Mouse (Mus musculus): ENCODE measurements around the gene Vpreb1. TPM values are rescaled to one million over a fixed set of nuclear protein-coding genes. Genes with fewer than 3 reads are reported as not detected.

Vpreb1 gene
- polyA plus RNA-seq, 1 experiment from 2014 or later: 13.6 TPM

- Histone ChIP-seq H3K27ac (ENCODE audit: low read depth) (no peak overlapping the region), H3K4me3 (ENCODE audit: low read depth, low read length) (no peak overlapping the region), H3K36me3 (replicated peaks; ENCODE audit: insufficient read depth, low read length) (peaks cover 94% of the 10 kb centered on the region), H3K9me3 (ENCODE audit: low read length) (no peaks in the 10 kb centered on the region), H3K4me1 (ENCODE audit: insufficient read depth) (no peaks in the 10 kb centered on the region), H3K4me2 (ENCODE audit: low read depth, low read length) (no peak overlapping the region), H3K9ac (replicated peaks) (no peak overlapping the region), H3K27me3 (ENCODE audit: insufficient read depth, low read length) (no peaks in the 10 kb centered on the region)
- ATAC-seq (0 out of 2 replicates have a peak, but pooled peaks have one; percentile 40), DNase-seq (no peak)
- no peak for TF ChIP-seq CTCF (IDR thresholded peaks at IDR 0.05; ENCODE audit: low read depth)
- TF ChIP-seq EP300 (IDR thresholded peaks at IDR 0.05; ENCODE audit: low read depth): no peak
- WGBS (ENCODE audit: insufficient replicate concordance): 90% methylated on average over 1 of the region's 1 CpGs
These were observed 17.7 kb upstream of the Vpreb1 start for GRCm38 (mm10) chr16:16888341-16888740.

- WGBS (ENCODE audit: insufficient replicate concordance): 79% methylated on average over 5 of the region's 5 CpGs
- Histone ChIP-seq H3K4me1 (ENCODE audit: insufficient read depth) (no peaks in the 10 kb centered on the region), H3K27me3 (ENCODE audit: insufficient read depth, low read length) (no peaks in the 10 kb centered on the region), H3K9ac (replicated peaks) (no peak overlapping the region), H3K27ac (ENCODE audit: low read depth) (no peak overlapping the region), H3K9me3 (ENCODE audit: low read length) (no peaks in the 10 kb centered on the region), H3K4me3 (ENCODE audit: low read depth, low read length) (no peak overlapping the region), H3K4me2 (ENCODE audit: low read depth, low read length) (no peak overlapping the region), H3K36me3 (replicated peaks; ENCODE audit: insufficient read depth, low read length) (peaks cover 70% of the 10 kb centered on the region)
- no peak for ATAC-seq
- DNase-seq: no peak
- no peak for TF ChIP-seq CTCF (IDR thresholded peaks at IDR 0.05; ENCODE audit: low read depth)
- no peak for TF ChIP-seq EP300 (IDR thresholded peaks at IDR 0.05; ENCODE audit: low read depth)
These were observed 8.4 kb upstream of the Vpreb1 start for GRCm38 (mm10) chr16:16879025-16879424.

GRCm38 (mm10) chr16:16870241-16870616 lies 414 bp downstream of the Vpreb1 start:
- 31% methylated on average over 7 of the region's 7 CpGs for WGBS (ENCODE audit: insufficient replicate concordance)
- ATAC-seq: no peak

DNA sequence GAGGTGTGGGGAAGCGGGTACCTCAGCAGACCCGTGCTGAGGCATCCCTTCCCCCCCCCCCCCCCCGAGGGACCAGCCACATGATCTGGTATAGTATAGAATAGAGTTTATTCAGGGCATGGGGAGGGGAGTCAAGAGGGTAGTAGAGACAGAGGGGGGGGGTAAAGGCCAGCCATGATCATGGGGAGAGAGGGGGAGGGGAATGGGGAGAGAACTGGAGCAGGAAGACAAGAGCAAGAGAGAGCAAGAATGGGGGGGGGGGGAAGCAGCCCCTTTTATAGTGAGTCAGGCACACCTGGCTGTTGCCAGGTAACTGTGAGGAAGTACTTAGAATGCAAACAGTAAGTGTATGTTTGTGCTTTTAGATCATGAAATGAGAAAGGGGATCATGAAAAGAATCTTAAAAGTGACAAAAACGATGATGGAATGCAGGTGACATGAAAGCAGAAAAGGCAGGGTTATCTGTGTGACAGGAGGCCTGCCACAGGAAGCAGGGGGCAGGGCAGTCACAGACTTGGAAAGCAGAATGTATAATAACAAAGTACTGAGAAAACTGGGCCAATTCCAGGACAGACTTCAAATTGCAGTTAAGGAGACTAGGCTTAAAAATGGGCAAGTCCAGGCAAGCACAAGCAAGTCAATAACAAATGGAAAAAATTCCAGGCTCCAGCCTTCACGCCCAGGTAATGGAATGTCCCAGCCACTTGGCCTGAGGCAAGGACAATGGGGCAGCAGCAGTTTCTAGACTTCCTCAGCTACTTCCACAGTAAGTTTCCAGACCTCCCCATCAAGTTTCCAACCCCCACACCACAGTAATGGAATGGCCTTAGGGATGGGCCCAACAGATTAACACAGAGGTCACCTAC lies 4.7 kb downstream of the Vpreb1 start:
- Histone ChIP-seq H3K4me1 (ENCODE audit: insufficient read depth) (peaks cover 14% of the 10 kb centered on the region; the same call in 1 of the 2 replicates), H3K4me3 (ENCODE audit: low read depth, low read length) (no peak overlapping the region), H3K27me3 (ENCODE audit: insufficient read depth, low read length) (no peaks in the 10 kb centered on the region), H3K9ac (replicated peaks) (no peak overlapping the region), H3K4me2 (ENCODE audit: low read depth, low read length) (no peak overlapping the region), H3K9me3 (ENCODE audit: low read length) (no peaks in the 10 kb centered on the region), H3K36me3 (replicated peaks; ENCODE audit: insufficient read depth, low read length) (no peaks in the 10 kb centered on the region), H3K27ac (ENCODE audit: low read depth) (peak overlapping the region; percentile 55; the same call in 1 of the 2 replicates)
- no peak for TF ChIP-seq CTCF (IDR thresholded peaks at IDR 0.05; ENCODE audit: low read depth)
- TF ChIP-seq EP300 (IDR thresholded peaks at IDR 0.05; ENCODE audit: low read depth): no peak
- no peak for ATAC-seq
- WGBS (ENCODE audit: insufficient replicate concordance): 38% methylated on average over 4 of the region's 5 CpGs
- DNase-seq: no peak

More at GRCm38 (mm10) chr16:16870241-16870616, 414 bp downstream of the Vpreb1 start:
- no peak for TF ChIP-seq EP300 (IDR thresholded peaks at IDR 0.05; ENCODE audit: low read depth)
- no peaks in the 10 kb centered on the region for H3K9me3 ChIP-seq (ENCODE audit: low read length)
- no peak for DNase-seq
- H3K4me1 ChIP-seq (ENCODE audit: insufficient read depth): peaks cover 17% of the 10 kb centered on the region
- H3K27me3 ChIP-seq (ENCODE audit: insufficient read depth, low read length): no peaks in the 10 kb centered on the region
- peak overlapping the region; percentile 95; the same call in 1 of the 2 replicates for H3K9ac ChIP-seq (replicated peaks)
- peak overlapping the region; percentile 90 for H3K4me2 ChIP-seq (ENCODE audit: low read depth, low read length)
- peak overlapping the region; percentile 88 for H3K4me3 ChIP-seq (ENCODE audit: low read depth, low read length)
- peaks cover 2% of the 10 kb centered on the region; the same call in 1 of the 2 replicates for H3K36me3 ChIP-seq (replicated peaks; ENCODE audit: insufficient read depth, low read length)
- H3K27ac ChIP-seq (ENCODE audit: low read depth): peak overlapping the region; percentile 20; the same call in 1 of the 2 replicates

DNA sequence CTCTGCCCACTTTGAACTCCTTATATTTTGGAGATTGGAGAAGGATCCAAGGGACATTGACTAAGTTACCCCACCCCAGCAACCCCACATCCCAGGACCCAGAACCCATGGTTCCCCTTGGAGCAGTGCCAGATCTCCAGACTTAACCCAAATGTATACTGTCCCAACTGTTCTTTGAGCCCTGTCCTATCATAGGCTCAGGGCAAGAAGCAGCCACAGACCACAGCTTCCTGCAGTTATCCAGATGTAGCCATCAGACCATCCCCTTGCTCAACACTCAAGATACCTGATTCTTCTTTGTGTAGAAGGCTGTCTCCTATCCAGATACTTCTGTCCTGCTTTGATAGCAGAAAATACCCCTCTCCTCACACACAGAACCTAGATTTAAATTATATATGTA lies 5.4 kb downstream of the Vpreb1 start:
- Histone ChIP-seq H3K9ac (replicated peaks) (no peak overlapping the region), H3K4me1 (ENCODE audit: insufficient read depth) (peaks cover 13% of the 10 kb centered on the region; the same call in 1 of the 2 replicates), H3K4me2 (ENCODE audit: low read depth, low read length) (no peak overlapping the region), H3K4me3 (ENCODE audit: low read depth, low read length) (no peak overlapping the region), H3K27me3 (ENCODE audit: insufficient read depth, low read length) (no peaks in the 10 kb centered on the region), H3K9me3 (ENCODE audit: low read length) (no peaks in the 10 kb centered on the region), H3K27ac (ENCODE audit: low read depth) (peak overlapping the region; percentile 55), H3K36me3 (replicated peaks; ENCODE audit: insufficient read depth, low read length) (no peaks in the 10 kb centered on the region)
- DNase-seq (peak; percentile 38), ATAC-seq (peak; percentile 68)
- TF ChIP-seq CTCF (IDR thresholded peaks at IDR 0.05; ENCODE audit: low read depth): no peak
- 0 out of 2 replicates have a peak, but pooled peaks have one; percentile 27 for TF ChIP-seq EP300 (IDR thresholded peaks at IDR 0.05; ENCODE audit: low read depth)

DNA sequence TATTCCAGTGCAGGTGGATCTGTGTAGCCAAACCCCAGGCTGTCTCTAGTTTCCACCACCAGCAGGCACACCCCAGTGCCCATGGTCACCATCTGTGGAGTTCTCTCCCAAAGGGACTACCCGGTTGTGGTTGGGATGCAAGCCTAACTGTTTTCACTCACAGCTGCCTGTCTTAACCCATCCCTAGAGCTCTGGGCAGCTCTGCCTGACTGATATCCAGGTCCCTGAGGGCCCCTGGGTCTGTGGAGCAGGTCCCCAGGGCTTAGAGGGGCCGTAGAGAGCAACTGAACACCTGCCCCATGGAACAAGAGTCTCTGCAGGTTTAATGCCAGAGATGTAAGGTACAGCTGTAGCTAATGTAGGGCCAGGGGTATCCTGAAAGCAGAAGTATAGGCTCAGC lies 6.7 kb downstream of the Vpreb1 start, which contains the start of gene Igll1:
Igll1 (minus strand) TSS at position 8 of the 400 bp plus-strand sequence.
- H3K4me3 ChIP-seq (ENCODE audit: low read depth, low read length): no peak within 1 kb of the TSS; the same call in 1 of the 2 replicates
- DNase-seq: peak; percentile 42
- peak within 1 kb of the TSS; percentile 55 for H3K27ac ChIP-seq (ENCODE audit: low read depth)
- no peaks in the 10 kb centered on the region for H3K36me3 ChIP-seq (replicated peaks; ENCODE audit: insufficient read depth, low read length)
- TF ChIP-seq CTCF (IDR thresholded peaks at IDR 0.05; ENCODE audit: low read depth): no peak
- no peaks in the 10 kb centered on the region for H3K9me3 ChIP-seq (ENCODE audit: low read length)
- ATAC-seq: peak; percentile 57
- peaks cover 11% of the 10 kb centered on the region; the same call in 1 of the 2 replicates for H3K4me1 ChIP-seq (ENCODE audit: insufficient read depth)
- H3K27me3 ChIP-seq (ENCODE audit: insufficient read depth, low read length): no peaks in the 10 kb centered on the region
- no peak within 1 kb of the TSS for H3K4me2 ChIP-seq (ENCODE audit: low read depth, low read length)
- 46% methylated on average over 2 of the region's 2 CpGs for WGBS (ENCODE audit: insufficient replicate concordance)
- peak within 1 kb of the TSS; percentile 41; the same call in 1 of the 2 replicates for H3K9ac ChIP-seq (replicated peaks)
